Mouse (Mus musculus): ENCODE results near the gene Clpx. TPM values are rescaled to one million over a fixed set of nuclear protein-coding genes. Genes with fewer than 3 reads are reported as not detected.

The Clpx gene
- total RNA-seq, 2 experiments from 2014 or later = 54.0 to 72.6 TPM

- intact Hi-C loops (cut with DNase I) = no loop called here
- DNase-seq = no peak
- Histone ChIP-seq H3K4me3 (peak overlapping the region; percentile 17; the same call in 1 of the 2 replicates), H3K27ac (peak overlapping the region; percentile 78)
- TF ChIP-seq CTCF (IDR thresholded peaks at IDR 0.05) = no peak
These were observed 65.0 kb downstream of the Clpx start for GRCm38 (mm10) chr9:65358956-65359480.

GRCm38 (mm10) chr9:65360641-65361448, 66.8 kb downstream of the Clpx start, which contains the start of gene Ubap1l:
Gene Ubap1l (plus strand): TSS chr9:65361041.
- Histone ChIP-seq H3K4me3 (no peak within 1 kb of the TSS), H3K27ac (peak within 1 kb of the TSS; percentile 78)
- DNase-seq = no peak
- intact Hi-C loops (cut with DNase I) = no loop called here
- TF ChIP-seq CTCF (IDR thresholded peaks at IDR 0.05) = no peak

GRCm38 (mm10) chr9:65363684-65364083, 69.6 kb downstream of the Clpx start:
- H3K27ac ChIP-seq = no peak overlapping the region

GRCm38 (mm10) chr9:65365721-65366120, 71.7 kb downstream of the Clpx start:
- intact Hi-C loops (cut with DNase I) = no loop called here
- DNase-seq = no peak
- TF ChIP-seq CTCF (IDR thresholded peaks at IDR 0.05) = no peak
- Histone ChIP-seq H3K27ac (no peak overlapping the region), H3K4me3 (no peak overlapping the region)

More at GRCm38 (mm10) chr9:65363684-65364083, 69.6 kb downstream of the Clpx start:
- no peak for TF ChIP-seq CTCF (IDR thresholded peaks at IDR 0.05)
- intact Hi-C loops (cut with DNase I) = no loop called here
- no peak for DNase-seq
- no peak overlapping the region for H3K4me3 ChIP-seq

DNA sequence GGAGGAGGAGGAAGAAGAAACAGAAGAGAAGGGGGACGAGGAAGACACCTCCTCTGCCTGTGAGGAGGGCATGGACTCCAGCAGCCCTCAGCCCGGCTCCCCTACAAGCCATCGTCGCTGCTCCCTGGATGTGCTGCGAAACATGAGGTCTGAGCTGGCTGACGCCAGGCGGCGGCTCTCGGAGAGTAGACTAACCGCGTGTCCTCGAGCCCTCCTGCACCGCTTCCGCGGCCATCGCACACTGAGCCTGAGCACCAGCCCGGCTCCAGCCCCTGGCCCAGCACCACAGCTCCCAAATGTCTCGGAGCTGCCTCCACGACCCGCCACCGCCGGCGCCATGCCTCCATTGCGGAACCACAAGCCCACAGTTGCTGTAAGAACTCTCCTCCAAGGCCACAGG, 77.7 kb downstream of the Clpx start:
- Histone ChIP-seq H3K4me3 (no peak overlapping the region), H3K27ac (no peak overlapping the region)
- DNase-seq = no peak
- intact Hi-C loops (cut with DNase I) = loop anchor here (1.0 kb wide), 1 partner anchor 61 kb away; no protein-coding TSS in a partner anchor
- no peak for TF ChIP-seq CTCF (IDR thresholded peaks at IDR 0.05)

- peak; percentile 64 for DNase-seq
- TF ChIP-seq CTCF (IDR thresholded peaks at IDR 0.05) = peak; percentile 69
- intact Hi-C loops (cut with DNase I) = loop anchor here (1.0 kb wide), 1 partner anchor 60 kb away; no protein-coding TSS in a partner anchor
- Histone ChIP-seq H3K27ac (no peak overlapping the region), H3K4me3 (no peak overlapping the region)
These were observed 78.4 kb downstream of the Clpx start for GRCm38 (mm10) chr9:65372449-65372848.

GRCm38 (mm10) chr9:65374468-65375162, 80.6 kb downstream of the Clpx start:
- H3K27ac ChIP-seq = peak overlapping the region; percentile 87
- no peak for TF ChIP-seq CTCF (IDR thresholded peaks at IDR 0.05)
- intact Hi-C loops (cut with DNase I) = no loop called here
- DNase-seq = peak; percentile 84
- H3K4me3 ChIP-seq = peak overlapping the region; percentile 48

GRCm38 (mm10) chr9:65375163-65375934, 81.3 kb downstream of the Clpx start:
- intact Hi-C loops (cut with DNase I) = no loop called here
- DNase-seq = peak; percentile 50
- no peak for TF ChIP-seq CTCF (IDR thresholded peaks at IDR 0.05)
- peak overlapping the region; percentile 87 for H3K27ac ChIP-seq
- peak overlapping the region; percentile 48 for H3K4me3 ChIP-seq

Other genes starting within 250 kb of the Clpx start
- 10 to 100 TPM; 22.1 to 34.4 TPM for gene Igdcc4, start 192.8 kb upstream of the Clpx start, total RNA-seq (2021)
- under 1 TPM; 0.17 to 0.18 TPM for gene Igdcc3, start 153.1 kb upstream of the Clpx start, total RNA-seq (2021)
- gene Parp16, start 98.9 kb upstream of the Clpx start, total RNA-seq (2021) = 1 to 10 TPM; 3.6 to 3.9 TPM
- gene Cilp, start 29.1 kb upstream of the Clpx start, total RNA-seq (2021) = 10 to 100 TPM; 13.0 to 35.4 TPM
- 10 to 100 TPM; 10.1 to 19.5 TPM for gene Pdcd7, start 51.8 kb downstream of the Clpx start, total RNA-seq (2021)
- gene Ubap1l, start 66.8 kb downstream of the Clpx start, total RNA-seq (2021) = 1 to 10 TPM in 1 of 2 experiments, under 1 TPM in 1; 0.43 to 1.1 TPM
- gene Kbtbd13, start 97.4 kb downstream of the Clpx start, total RNA-seq (2021) = 10 to 100 TPM in 1 of 2 experiments, 1 to 10 TPM in 1; 7.8 to 19.5 TPM
- 1 to 10 TPM; 3.1 to 3.3 TPM for gene Rasl12, start 104.2 kb downstream of the Clpx start, total RNA-seq (2021)
- gene Slc51b, start 128.7 kb downstream of the Clpx start, total RNA-seq (2021) = not detected
- 1 to 10 TPM; 4.3 to 5.7 TPM for gene Mtfmt, start 141.5 kb downstream of the Clpx start, total RNA-seq (2021)
- 1 to 10 TPM; 6.1 to 6.6 TPM for gene Spg21, start 166.7 kb downstream of the Clpx start, total RNA-seq (2021)
- not detected for gene Ankdd1a, start 225.9 kb downstream of the Clpx start, total RNA-seq (2021)